Mouse (Mus musculus) embryonic fibroblast, embryonic 13.5 days (primary cell): ENCODE results near the gene Nudt3.

ENCODE experiments used
- CTCF ChIP-seq: IDR thresholded peaks from 2 replicates; pipeline ENCODE4 v1.5.1; 2011; ENCODE audit warnings: mild to moderate bottlenecking, control low read depth, low read length, moderate library complexity, borderline replicate concordance; ENCODE audit not compliant: insufficient read depth
- POLR2A ChIP-seq: IDR thresholded peaks from 2 replicates; pipeline ENCODE4 v1.6.1; 2011; ENCODE audit warnings: low read depth, mild to moderate bottlenecking, control low read depth, low read length, moderate library complexity

DNA sequence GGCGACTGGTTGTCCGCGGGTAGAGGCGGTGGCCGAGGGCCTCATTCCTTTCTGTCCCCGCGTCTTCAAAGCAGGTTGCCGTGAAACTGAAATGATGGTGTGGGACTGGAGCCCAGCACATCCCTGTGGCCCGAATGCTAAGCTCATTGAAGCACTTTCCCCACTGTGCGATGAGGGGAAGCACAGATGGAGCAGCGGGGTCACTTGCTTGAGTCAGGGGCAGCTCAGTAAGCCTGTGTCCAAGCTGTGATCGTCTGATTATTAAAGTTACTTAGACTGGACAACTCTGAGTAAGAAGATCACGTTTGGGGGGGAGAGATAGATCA lies 57.4 kb downstream of the Nudt3 start:
- TF ChIP-seq POLR2A (peak; percentile 75), CTCF (no peak)
